Mouse (Mus musculus): ENCODE results near the gene Sez6l2.
"Not testable (repeated sequence)": the region's sequence is repeated elsewhere in the genome, so short reads cannot be mapped to it uniquely, and the experiment has no call there.

The Sez6l2 gene

GRCm38 (mm10) chr7:126949793-126950646 is at the start of gene Sez6l2:
Gene Sez6l2 (plus strand): TSS chr7:126950563.
- ChIA-PET POLR2A (interaction anchor here (0.5 to 2.7 kb wide), 19 partner anchors 8 to 235 kb away, joined by 3 to 10 read pairs (median 4); partner anchors contain the start of genes Fam57b (in 1 of the 4), Ino80e (in 1 of the 4), Kif22 (in 1 of the 4) and Pagr1a (in 1 of the 4)), CTCF (interaction anchor here in 3 of 4 experiments (0.6 to 1.4 kb wide), 5 partner anchors 11 to 362 kb away, joined by 3 to 5 read pairs (median 3); no protein-coding TSS in a partner anchor)

GRCm38 (mm10) chr7:126905590-126905989 is 44.8 kb upstream of the Sez6l2 start:
- POLR2A ChIA-PET = interaction anchor here in 3 of 4 experiments (0.7 to 1.4 kb wide), 5 partner anchors 21 to 466 kb away, joined by 3 to 4 read pairs (median 3); partner anchors contain the start of gene Taok2 (in 1 of the 3)

GRCm38 (mm10) chr7:126914844-126915243 is 35.5 kb upstream of the Sez6l2 start:
- ChIA-PET CTCF (interaction anchor here in 1 of 4 experiments (0.6 kb wide), 1 partner anchor 35 kb away, joined by 3 read pairs; the partner anchor contains the start of gene Sez6l2), POLR2A (interaction anchor here in 1 of 4 experiments (1.0 to 1.1 kb wide), 3 partner anchors 15 to 74 kb away, joined by 3 read pairs; no protein-coding TSS in a partner anchor)

More at GRCm38 (mm10) chr7:126905590-126905989, 44.8 kb upstream of the Sez6l2 start:
- CTCF ChIA-PET = interaction anchor here in 1 of 4 experiments (0.8 kb wide), 1 partner anchor 491 kb away, joined by 3 read pairs; no protein-coding TSS in a partner anchor

- POLR2A ChIA-PET = not testable (repeated sequence)
- CTCF ChIA-PET = interaction anchor here in 1 of 4 experiments (0.7 kb wide), 1 partner anchor 1153 kb away, joined by 9 read pairs; no protein-coding TSS in a partner anchor
These were observed 32.0 kb upstream of the Sez6l2 start for GRCm38 (mm10) chr7:126918356-126918755.

- ChIA-PET CTCF (no interaction called here), POLR2A (interaction anchor here in 1 of 4 experiments (1.0 kb wide), 1 partner anchor 35 kb away, joined by 3 read pairs; the partner anchor contains the start of gene Taok2)
These were observed 30.4 kb upstream of the Sez6l2 start for GRCm38 (mm10) chr7:126919973-126920372.

GRCm38 (mm10) chr7:126921563-126921962 is 28.8 kb upstream of the Sez6l2 start:
- POLR2A ChIA-PET = interaction anchor here in 1 of 4 experiments (0.6 kb wide), 1 partner anchor 324 kb away, joined by 3 read pairs; no protein-coding TSS in a partner anchor
- CTCF ChIA-PET = interaction anchor here in 1 of 4 experiments (0.6 kb wide), 1 partner anchor 168 kb away, joined by 5 read pairs; no protein-coding TSS in a partner anchor

- CTCF ChIA-PET = no interaction called here
- POLR2A ChIA-PET = interaction anchor here in 1 of 4 experiments (0.8 kb wide), 1 partner anchor 45 kb away, joined by 3 read pairs; no protein-coding TSS in a partner anchor
These were observed 27.7 kb upstream of the Sez6l2 start, which contains the start of gene Tmem219 for GRCm38 (mm10) chr7:126922624-126923060. Gene Tmem219 (minus strand): TSS chr7:126922917.

GRCm38 (mm10) chr7:126923999-126924398 is 26.4 kb upstream of the Sez6l2 start:
- CTCF ChIA-PET = interaction anchor here in 2 of 4 experiments (0.6 kb wide), 2 partner anchors 18 to 154 kb away, joined by 3 to 7 read pairs; no protein-coding TSS in a partner anchor
- POLR2A ChIA-PET = interaction anchor here in 1 of 4 experiments (0.6 to 1.0 kb wide), 3 partner anchors 15 to 670 kb away, joined by 3 to 4 read pairs (median 3); no protein-coding TSS in a partner anchor

- CTCF ChIA-PET = interaction anchor here in 2 of 4 experiments (0.6 to 0.7 kb wide), 2 partner anchors 15 to 97 kb away, joined by 4 to 6 read pairs; no protein-coding TSS in a partner anchor
These were observed 24.1 kb upstream of the Sez6l2 start for GRCm38 (mm10) chr7:126926299-126926698.

GRCm38 (mm10) chr7:126928384-126929037 is 21.9 kb upstream of the Sez6l2 start, which contains the start of gene Kctd13:
Gene Kctd13 (plus strand): TSS chr7:126928879.
- ChIA-PET POLR2A (interaction anchor here in 3 of 4 experiments (0.7 to 2.2 kb wide), 21 partner anchors 9 to 235 kb away, joined by 3 to 9 read pairs (median 4); partner anchors contain the start of genes Taok2 (in 2 of the 3), 4930451I11Rik (in 1 of the 3), Fam57b (in 1 of the 3) and Sez6l2 (in 1 of the 3)), CTCF (interaction anchor here in 2 of 4 experiments (0.6 to 0.7 kb wide), 2 partner anchors 30 to 55 kb away, joined by 3 read pairs; no protein-coding TSS in a partner anchor)

More at GRCm38 (mm10) chr7:126926299-126926698, 24.1 kb upstream of the Sez6l2 start:
- POLR2A ChIA-PET = interaction anchor here in 2 of 4 experiments (0.6 to 1.0 kb wide), 2 partner anchors 17 to 79 kb away, joined by 3 read pairs; partner anchors contain the start of gene Doc2a (in 1 of the 2)

GRCm38 (mm10) chr7:126929046-126929445 is 21.3 kb upstream of the Sez6l2 start:
- POLR2A ChIA-PET = interaction anchor here in 3 of 4 experiments (1.0 to 2.2 kb wide), 18 partner anchors 9 to 182 kb away, joined by 3 to 7 read pairs (median 4); partner anchors contain the start of genes Taok2 (in 2 of the 3), 4930451I11Rik (in 1 of the 3), Cdipt (in 1 of the 3) and Fam57b (in 1 of the 3)
- CTCF ChIA-PET = no interaction called here

GRCm38 (mm10) chr7:126932652-126933051 is 17.7 kb upstream of the Sez6l2 start:
- ChIA-PET CTCF (interaction anchor here in 1 of 4 experiments (0.6 kb wide), 1 partner anchor 35 kb away, joined by 4 read pairs; no protein-coding TSS in a partner anchor), POLR2A (interaction anchor here in 2 of 4 experiments (0.5 to 1.2 kb wide), 4 partner anchors 8 to 165 kb away, joined by 3 to 4 read pairs (median 3); no protein-coding TSS in a partner anchor)

GRCm38 (mm10) chr7:126941171-126941570 is 9.2 kb upstream of the Sez6l2 start:
- ChIA-PET CTCF (interaction anchor here in 2 of 4 experiments (0.6 to 1.6 kb wide), 3 partner anchors 15 to 147 kb away, joined by 3 to 4 read pairs (median 4); no protein-coding TSS in a partner anchor), POLR2A (interaction anchor here in 2 of 4 experiments (0.9 to 2.0 kb wide), 8 partner anchors 8 to 70 kb away, joined by 3 to 6 read pairs (median 4); partner anchors contain the start of genes Asphd1 (in 2 of the 2), Kctd13 (in 1 of the 2), Sez6l2 (in 1 of the 2) and Taok2 (in 1 of the 2))

- POLR2A ChIA-PET = interaction anchor here in 2 of 4 experiments (1.4 to 2.0 kb wide), 6 partner anchors 8 to 70 kb away, joined by 3 to 6 read pairs (median 4); partner anchors contain the start of genes Asphd1 (in 1 of the 2), Kctd13 (in 1 of the 2) and Taok2 (in 1 of the 2)
- CTCF ChIA-PET = interaction anchor here in 2 of 4 experiments (0.6 to 1.6 kb wide), 3 partner anchors 16 to 147 kb away, joined by 3 to 4 read pairs (median 4); no protein-coding TSS in a partner anchor
These were observed 8.6 kb upstream of the Sez6l2 start for GRCm38 (mm10) chr7:126941801-126942200.

GRCm38 (mm10) chr7:126946530-126946929 is 3.8 kb upstream of the Sez6l2 start:
- POLR2A ChIA-PET = interaction anchor here in 2 of 4 experiments (0.7 to 2.1 kb wide), 4 partner anchors 9 to 41 kb away, joined by 3 to 6 read pairs (median 3); partner anchors contain the start of gene Kctd13 (in 1 of the 2)

GRCm38 (mm10) chr7:126948626-126949025 is 1.7 kb upstream of the Sez6l2 start:
- ChIA-PET CTCF (interaction anchor here in 2 of 4 experiments (0.9 to 1.5 kb wide), 3 partner anchors 69 to 163 kb away, joined by 3 to 6 read pairs (median 4); partner anchors contain the start of gene Pagr1a (in 1 of the 2)), POLR2A (interaction anchor here in 2 of 4 experiments (0.8 to 1.7 kb wide), 11 partner anchors 9 to 155 kb away, joined by 3 to 5 read pairs (median 3); partner anchors contain the start of genes Kif22 (in 1 of the 2), Maz (in 1 of the 2) and Pagr1b (in 1 of the 2))

More at GRCm38 (mm10) chr7:126946530-126946929, 3.8 kb upstream of the Sez6l2 start:
- CTCF ChIA-PET = interaction anchor here in 2 of 4 experiments (0.5 to 0.9 kb wide), 4 partner anchors 19 to 710 kb away, joined by 3 read pairs; no protein-coding TSS in a partner anchor
